Mouse (Mus musculus): Measurements from ENCODE around the gene D1Ertd622e. TPM values are rescaled to one million over a fixed set of nuclear protein-coding genes. Genes with fewer than 3 reads are reported as not detected.

D1Ertd622e gene
- polyA plus RNA-seq, 1 experiment from 2014 or later = 18.6 TPM

GRCm38 (mm10) chr1:97662324-97662723 lies 450 bp upstream of the D1Ertd622e start:
- Histone ChIP-seq H3K36me3 (no peaks in the 10 kb centered on the region), H3K27ac (no peak overlapping the region), H3K4me3 (peak overlapping the region; percentile 90), H3K27me3 (no peaks in the 10 kb centered on the region), H3K4me1 (peaks cover 10% of the 10 kb centered on the region; the same call in 1 of the 2 replicates), H3K4me2 (peak overlapping the region; percentile 81), H3K9ac (peak overlapping the region; percentile 71), H3K9me3 (no peaks in the 10 kb centered on the region)
- 11% methylated on average over 7 of the region's 7 CpGs for WGBS
- ATAC-seq (ENCODE audit: borderline replicate concordance, extremely low read depth, low FRiP score, low TSS enrichment) = no peak

DNA sequence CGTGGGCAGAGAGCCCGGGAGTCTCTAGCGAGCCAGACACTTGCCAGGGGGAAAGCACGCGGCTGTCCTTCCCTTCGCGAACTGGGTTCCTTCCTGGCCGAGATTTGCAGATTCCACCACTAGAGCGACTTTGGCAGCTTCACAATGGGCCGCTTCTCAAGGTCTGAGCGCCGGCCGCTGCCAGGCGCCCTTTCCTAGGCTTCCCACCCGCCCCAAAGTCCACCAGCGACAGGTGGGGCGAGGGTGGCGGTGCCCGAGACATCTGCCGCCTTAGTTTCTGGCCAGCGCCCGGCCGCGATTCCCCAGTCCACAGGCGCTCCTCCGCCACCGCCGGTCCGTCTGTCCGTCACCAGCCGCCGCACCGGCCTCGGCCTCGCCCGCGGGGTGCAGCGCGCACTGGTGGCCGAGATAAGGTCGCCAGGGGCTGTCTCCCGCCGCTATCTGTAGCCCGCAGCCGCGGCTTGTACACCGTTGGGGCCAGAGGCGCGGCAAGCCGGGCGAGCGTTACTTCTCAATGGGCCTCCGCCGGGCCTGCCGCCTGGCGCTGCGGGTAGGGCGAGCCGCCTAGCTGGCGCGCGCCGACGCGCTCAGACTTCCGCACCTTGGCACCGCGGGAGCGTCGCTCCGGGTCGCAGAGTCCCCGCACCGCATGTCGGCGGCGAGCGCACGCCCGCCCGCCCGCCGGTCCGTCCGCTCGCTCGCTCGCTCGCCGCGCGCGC lies 1.0 kb downstream of the D1Ertd622e start:
- Histone ChIP-seq H3K4me1 (peaks cover 10% of the 10 kb centered on the region; the same call in 1 of the 2 replicates), H3K4me2 (peak overlapping the region; percentile 81), H3K27ac (peak overlapping the region; percentile 90), H3K9ac (peak overlapping the region; percentile 71), H3K27me3 (no peaks in the 10 kb centered on the region), H3K4me3 (peak overlapping the region; percentile 90), H3K36me3 (no peaks in the 10 kb centered on the region), H3K9me3 (no peaks in the 10 kb centered on the region)
- peak; percentile 62 for ATAC-seq (ENCODE audit: borderline replicate concordance, extremely low read depth, low FRiP score, low TSS enrichment)
- WGBS = under 1% methylated on average over 80 of the region's 93 CpGs

DNA sequence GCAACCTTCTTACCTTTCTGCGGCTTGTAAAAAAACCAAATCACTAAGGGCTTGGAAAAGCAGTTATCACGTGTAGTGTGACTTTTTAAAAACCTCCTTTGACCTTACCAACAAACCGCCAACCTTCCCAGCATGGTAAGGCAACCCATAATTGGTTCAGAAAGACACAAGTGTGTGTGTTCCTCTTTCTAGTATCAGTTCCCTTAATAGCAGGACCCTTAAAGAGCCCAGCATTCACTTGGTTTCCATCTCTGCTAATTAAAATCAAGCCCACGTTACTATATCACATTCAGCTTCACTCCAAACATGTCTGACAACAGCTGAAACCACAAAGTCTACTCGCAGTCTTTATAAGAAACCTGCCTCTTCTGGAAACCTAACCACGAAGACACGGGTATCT lies 2.5 kb downstream of the D1Ertd622e start:
- peaks cover 10% of the 10 kb centered on the region; the same call in 1 of the 2 replicates for H3K4me1 ChIP-seq

DNA sequence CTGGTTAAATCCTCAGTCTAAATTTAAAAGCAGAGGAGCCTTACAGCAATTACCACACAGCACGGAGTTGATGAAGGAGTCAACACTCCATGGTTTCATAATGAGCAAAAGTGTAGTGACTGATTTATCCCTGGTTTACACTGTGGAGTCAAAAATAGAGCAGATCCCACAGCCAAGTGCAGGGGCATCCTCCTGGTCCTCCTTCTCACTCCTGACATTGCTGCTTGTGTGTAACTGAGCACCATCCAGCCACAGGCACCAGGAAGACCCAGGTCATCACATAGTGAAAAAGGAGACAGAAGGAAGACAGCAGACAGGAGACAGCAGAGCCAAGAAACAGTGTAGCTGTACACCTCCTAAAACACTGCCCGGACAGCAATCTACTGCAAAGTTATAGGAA lies 4.1 kb downstream of the D1Ertd622e start:
- Histone ChIP-seq H3K9me3 (no peaks in the 10 kb centered on the region), H3K4me1 (peaks cover 16% of the 10 kb centered on the region; the same call in 1 of the 2 replicates), H3K36me3 (no peaks in the 10 kb centered on the region), H3K4me2 (no peak overlapping the region), H3K27me3 (no peaks in the 10 kb centered on the region), H3K9ac (no peak overlapping the region), H3K4me3 (no peak overlapping the region), H3K27ac (no peak overlapping the region)
- WGBS = 85% methylated on average over 2 of the region's 2 CpGs
- ATAC-seq (ENCODE audit: borderline replicate concordance, extremely low read depth, low FRiP score, low TSS enrichment) = no peak

More for the DNA sequence above, 2.5 kb downstream of the D1Ertd622e start:
- WGBS = 70% methylated on average over 7 of the region's 7 CpGs
- H3K36me3 ChIP-seq = no peaks in the 10 kb centered on the region
- no peak overlapping the region for H3K9ac ChIP-seq
- ATAC-seq (ENCODE audit: borderline replicate concordance, extremely low read depth, low FRiP score, low TSS enrichment) = no peak
- H3K27me3 ChIP-seq = no peaks in the 10 kb centered on the region
- H3K4me3 ChIP-seq = no peak overlapping the region
- peak overlapping the region; percentile 81; the same call in 1 of the 2 replicates for H3K4me2 ChIP-seq
- no peak overlapping the region for H3K27ac ChIP-seq
- H3K9me3 ChIP-seq = no peaks in the 10 kb centered on the region

- Histone ChIP-seq H3K36me3 (no peaks in the 10 kb centered on the region), H3K4me3 (no peak overlapping the region), H3K27ac (no peak overlapping the region), H3K4me2 (no peak overlapping the region), H3K9me3 (no peaks in the 10 kb centered on the region), H3K4me1 (peaks cover 12% of the 10 kb centered on the region; the same call in 1 of the 2 replicates), H3K27me3 (no peaks in the 10 kb centered on the region), H3K9ac (no peak overlapping the region)
- WGBS = 39% methylated on average over 2 of the region's 2 CpGs
- no peak for ATAC-seq (ENCODE audit: borderline replicate concordance, extremely low read depth, low FRiP score, low TSS enrichment)
Measured at GRCm38 (mm10) chr1:97657201-97657600, 4.7 kb downstream of the D1Ertd622e start.

DNA sequence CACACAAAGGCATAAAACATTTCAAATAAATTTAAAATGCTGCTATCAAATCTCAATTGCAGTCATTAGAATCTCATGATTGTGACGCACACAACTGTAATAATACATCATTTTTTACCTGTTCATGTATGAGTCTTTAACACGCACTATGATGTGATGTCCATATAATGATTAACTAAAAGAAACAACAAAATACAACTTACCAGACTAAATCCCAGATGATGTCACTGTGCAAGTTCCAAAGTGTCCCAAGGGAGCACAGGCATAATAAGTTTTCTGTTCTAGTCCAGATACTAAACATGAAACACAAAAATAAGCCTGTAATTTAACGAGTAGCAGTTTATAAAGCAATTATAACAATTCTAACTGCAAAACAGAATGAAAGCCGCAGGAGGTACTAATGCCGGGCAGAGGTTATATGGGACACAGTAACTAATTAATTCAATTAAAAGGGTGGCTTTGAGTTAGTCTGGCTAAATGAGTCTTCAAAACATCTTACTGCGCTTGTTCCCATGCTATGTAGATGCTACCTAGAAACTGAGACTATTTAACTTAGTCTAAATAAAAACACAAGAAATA lies 7.4 kb downstream of the D1Ertd622e start:
- Histone ChIP-seq H3K4me3 (no peak overlapping the region), H3K4me2 (no peak overlapping the region), H3K9ac (no peak overlapping the region), H3K27ac (no peak overlapping the region), H3K9me3 (no peaks in the 10 kb centered on the region), H3K27me3 (no peaks in the 10 kb centered on the region), H3K36me3 (no peaks in the 10 kb centered on the region), H3K4me1 (peaks cover 6% of the 10 kb centered on the region; the same call in 1 of the 2 replicates)
- 89% methylated on average over 6 of the region's 6 CpGs for WGBS
- ATAC-seq (ENCODE audit: borderline replicate concordance, extremely low read depth, low FRiP score, low TSS enrichment) = no peak

DNA sequence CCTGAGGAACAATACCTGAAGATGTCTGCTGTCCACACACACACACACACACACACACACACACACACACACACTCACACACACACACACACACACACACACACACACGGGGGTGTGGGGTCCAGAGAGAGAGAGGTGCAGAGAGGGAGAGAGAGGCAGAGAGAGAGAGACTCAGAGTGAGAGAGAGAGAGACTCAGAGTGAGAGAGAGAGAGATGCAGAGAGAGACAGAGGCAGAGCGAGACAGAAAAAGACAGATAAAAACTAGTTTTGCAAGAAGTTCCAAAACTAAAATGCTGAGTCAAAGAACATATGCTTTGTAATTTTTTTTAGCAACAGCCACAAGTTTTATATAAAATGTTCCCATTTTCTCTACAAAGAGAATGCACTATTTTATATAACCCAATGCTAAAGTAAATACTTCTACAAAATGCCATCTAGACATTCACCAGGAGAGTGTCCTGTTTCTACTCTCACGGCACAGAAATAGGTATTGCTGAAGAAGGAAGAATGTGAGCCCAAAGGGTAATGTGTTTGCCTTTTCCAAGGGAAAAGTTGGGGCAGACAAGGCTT lies 11.2 kb downstream of the D1Ertd622e start:
- Histone ChIP-seq H3K27ac (no peak overlapping the region), H3K4me3 (no peak overlapping the region)
- WGBS = 41% methylated on average over 3 of the region's 3 CpGs

GRCm38 (mm10) chr1:97650072-97650471 lies 11.8 kb downstream of the D1Ertd622e start:
- 41% methylated on average over 6 of the region's 6 CpGs for WGBS
- ATAC-seq (ENCODE audit: borderline replicate concordance, extremely low read depth, low FRiP score, low TSS enrichment) = peak; percentile 64; the same call in 1 of the 2 replicates
- Histone ChIP-seq H3K9me3 (no peaks in the 10 kb centered on the region), H3K27me3 (no peaks in the 10 kb centered on the region), H3K4me3 (no peak overlapping the region), H3K4me1 (peaks cover 6% of the 10 kb centered on the region; the same call in 1 of the 2 replicates), H3K27ac (no peak overlapping the region), H3K9ac (no peak overlapping the region), H3K36me3 (0 out of 2 replicates have a peak, but pooled peaks cover 3% of the 10 kb centered on the region), H3K4me2 (no peak overlapping the region)

More for the DNA sequence above, 11.2 kb downstream of the D1Ertd622e start:
- no peak overlapping the region for H3K9ac ChIP-seq
- H3K27me3 ChIP-seq = no peaks in the 10 kb centered on the region
- H3K4me2 ChIP-seq = no peak overlapping the region
- 0 out of 2 replicates have a peak, but pooled peaks cover 3% of the 10 kb centered on the region for H3K36me3 ChIP-seq
- ATAC-seq (ENCODE audit: borderline replicate concordance, extremely low read depth, low FRiP score, low TSS enrichment) = no peak
- no peaks in the 10 kb centered on the region for H3K9me3 ChIP-seq
- peaks cover 6% of the 10 kb centered on the region; the same call in 1 of the 2 replicates for H3K4me1 ChIP-seq

DNA sequence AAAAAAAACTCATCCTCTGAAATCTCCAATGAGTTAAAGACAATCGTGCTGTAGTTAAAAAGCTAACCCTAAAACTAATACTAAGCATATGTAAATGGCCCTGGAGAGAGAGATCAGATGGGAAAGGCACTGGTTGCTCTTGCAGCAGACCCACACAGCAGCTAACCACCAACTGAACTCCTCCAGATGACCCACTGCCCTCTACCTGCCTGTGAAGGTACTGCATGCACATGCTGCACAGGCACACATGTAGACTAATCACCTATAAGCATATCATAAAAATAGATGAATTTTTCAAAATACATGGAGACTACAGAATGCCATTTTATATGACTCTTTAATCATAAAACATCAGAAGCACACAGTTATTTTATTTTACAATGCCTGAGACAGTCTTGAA lies 14.8 kb downstream of the D1Ertd622e start:
- no peaks in the 10 kb centered on the region for H3K27me3 ChIP-seq
- H3K4me2 ChIP-seq = no peak overlapping the region
- H3K4me1 ChIP-seq = no peaks in the 10 kb centered on the region
- H3K4me3 ChIP-seq = no peak overlapping the region
- ATAC-seq (ENCODE audit: borderline replicate concordance, extremely low read depth, low FRiP score, low TSS enrichment) = no peak
- H3K36me3 ChIP-seq = 0 out of 2 replicates have a peak, but pooled peaks cover 3% of the 10 kb centered on the region
- no peak overlapping the region for H3K27ac ChIP-seq
- no peaks in the 10 kb centered on the region for H3K9me3 ChIP-seq
- H3K9ac ChIP-seq = no peak overlapping the region
- WGBS = 87% methylated on average over 1 of the region's 1 CpGs

- H3K4me3 ChIP-seq = no peak overlapping the region
- no peaks in the 10 kb centered on the region for H3K4me1 ChIP-seq
- no peak overlapping the region for H3K4me2 ChIP-seq
- no peaks in the 10 kb centered on the region for H3K9me3 ChIP-seq
- H3K27me3 ChIP-seq = no peaks in the 10 kb centered on the region
- no peak; the same call in 1 of the 2 replicates for ATAC-seq (ENCODE audit: borderline replicate concordance, extremely low read depth, low FRiP score, low TSS enrichment)
- no peaks in the 10 kb centered on the region for H3K36me3 ChIP-seq
- no peak overlapping the region for H3K27ac ChIP-seq
- WGBS = 87% methylated on average over 8 of the region's 8 CpGs
- no peak overlapping the region for H3K9ac ChIP-seq
Measured at GRCm38 (mm10) chr1:97634104-97634503, 27.8 kb downstream of the D1Ertd622e start.

DNA sequence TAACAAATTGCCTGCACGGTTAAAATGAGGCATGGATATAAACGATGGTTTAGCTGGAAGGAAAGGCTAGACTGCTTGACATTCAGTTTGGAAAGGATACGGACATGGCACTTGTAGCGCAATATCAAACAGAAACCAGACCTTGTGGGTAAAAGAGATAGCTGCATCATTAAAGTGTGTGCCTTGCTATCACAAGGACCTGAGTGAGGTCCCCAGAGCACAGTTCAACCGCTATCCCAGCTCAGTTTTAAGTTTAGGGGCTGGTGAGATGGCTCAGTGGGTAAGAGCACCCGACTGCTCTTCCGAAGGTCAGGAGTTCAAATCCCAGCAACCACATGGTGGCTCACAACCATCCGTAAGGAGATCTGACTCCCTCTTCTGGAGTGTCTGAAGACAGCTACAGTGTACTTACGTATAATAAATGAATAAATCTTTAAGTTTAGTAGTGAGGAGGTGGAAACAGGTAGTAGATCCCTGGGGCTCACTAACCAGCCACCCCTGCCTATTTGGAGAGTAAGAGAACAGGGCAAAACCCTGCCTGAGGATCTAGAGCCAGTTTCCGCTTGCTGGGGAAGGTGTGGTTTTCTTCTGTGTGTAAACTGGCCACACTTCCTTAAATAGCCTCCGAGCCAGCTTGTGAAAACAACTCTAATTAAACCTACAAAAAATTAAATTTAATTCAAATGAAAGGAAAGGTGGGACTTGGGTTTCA lies 29.2 kb downstream of the D1Ertd622e start:
- no peak for ATAC-seq (ENCODE audit: borderline replicate concordance, extremely low read depth, low FRiP score, low TSS enrichment)

More for the DNA sequence above, 29.2 kb downstream of the D1Ertd622e start:
- no peak overlapping the region for H3K4me2 ChIP-seq
- 82% methylated on average over 11 of the region's 11 CpGs for WGBS
- H3K4me1 ChIP-seq = no peaks in the 10 kb centered on the region
- no peak overlapping the region for H3K4me3 ChIP-seq
- no peak overlapping the region for H3K27ac ChIP-seq
- no peaks in the 10 kb centered on the region for H3K36me3 ChIP-seq
- no peaks in the 10 kb centered on the region for H3K9me3 ChIP-seq
- H3K9ac ChIP-seq = no peak overlapping the region
- H3K27me3 ChIP-seq = no peaks in the 10 kb centered on the region

Data from lung, embryonic 15.5 days (tissue).